Mouse (Mus musculus) heart, postnatal 0 days (tissue): Measurements from ENCODE around the gene Nr1h2. TPM values are rescaled to one million over a fixed set of nuclear protein-coding genes. Genes with fewer than 3 reads are reported as not detected.

Experiments
- ATAC-seq: fragments of 200-750 bp; cut with Nextera tagmentation; 2 replicates; pipeline ENCODE4 v1.8.0; 2017; ENCODE audit warnings: low read depth, moderate number of reproducible peaks, moderate library complexity; ENCODE audit not compliant: insufficient read depth
- DNase-seq: peaks from one replicate; pipeline ENCODE4 v3.0.0-alpha.2; 2016; ENCODE audit warnings: low spot score
- H3K27ac ChIP-seq: fragments of 300-500 bp; sonication (generic); 2 replicates; pipeline ENCODE4 v1.5.1; 2014; ENCODE audit warnings: low read depth, mild to moderate bottlenecking
- H3K27me3 ChIP-seq: fragments of 300-500 bp; sonication (generic); 2 replicates; pipeline ENCODE4 v1.6.1; 2014; ENCODE audit warnings: low read length, mixed read lengths; ENCODE audit not compliant: control insufficient read depth, insufficient read depth
- H3K36me3 ChIP-seq: fragments of 300-500 bp; sonication (generic); replicated peaks from 2 replicates; pipeline ENCODE4 v1.6.1; 2014; ENCODE audit warnings: low read length, mixed read lengths; ENCODE audit not compliant: control insufficient read depth, insufficient read depth
- H3K4me1 ChIP-seq: fragments of 300-500 bp; sonication (generic); 2 replicates; pipeline ENCODE4 v1.6.1; 2014; ENCODE audit warnings: antibody characterized with exemption; ENCODE audit not compliant: control insufficient read depth, insufficient read depth
- H3K4me2 ChIP-seq: fragments of 300-500 bp; sonication (generic); 2 replicates; pipeline ENCODE4 v1.6.1; 2014; ENCODE audit warnings: low read depth, mild to moderate bottlenecking, low read length, moderate library complexity
- H3K4me3 ChIP-seq: fragments of 300-500 bp; sonication (generic); 2 replicates; pipeline ENCODE4 v1.5.1; 2014; ENCODE audit warnings: low read depth, low read length
- H3K9ac ChIP-seq: fragments of 300-500 bp; sonication (generic); replicated peaks from 2 replicates; pipeline ENCODE4 v1.6.1; 2014; ENCODE audit warnings: low read depth, low read length, mixed read lengths
- H3K9me3 ChIP-seq: fragments of 300-500 bp; sonication (generic); replicated peaks from 2 replicates; pipeline ENCODE4 v1.6.1; 2016; ENCODE audit warnings: low read length; ENCODE audit not compliant: control insufficient read depth
- CTCF ChIP-seq: IDR thresholded peaks from 2 replicates; pipeline ENCODE4 v1.5.1; 2016; ENCODE audit warnings: antibody characterized with exemption, control low read depth, low read depth
- EP300 ChIP-seq: IDR thresholded peaks from 2 replicates; pipeline ENCODE4 v1.6.1; 2016; ENCODE audit warnings: antibody characterized with exemption, low read depth
- WGBS: fragments of 180-500 bp; shearing (Covaris S2); extraction: QIAGEN DNeasy Blood & Tissue Kit; methylation state at CpG from one replicate; pipeline ENCODE4 v1.1.7; 2014; 5-methylcytosine and 5-hydroxymethylcytosine counted together
- polyA plus RNA-seq: library from polyadenylated mRNA; unstranded; fragments of >200 nt; fragmentation: Nextera tagmentation; extraction: Ambion mirVana; gene quantifications from 2 replicates; pipeline ENCODE4 v1.2.1, GENCODE M21; 2015
- total RNA-seq: library from RNA; depleted of rRNA; stranded (reverse); fragments of >200 nt; gene quantifications from 2 replicates; pipeline ENCODE4 v1.2.3, GENCODE M21; 2014; ENCODE audit warnings: low replicate concordance

Gene Nr1h2
- total and polyA plus RNA-seq, 2 experiments from 2014 or later = 50.1 to 60.9 TPM

DNA sequence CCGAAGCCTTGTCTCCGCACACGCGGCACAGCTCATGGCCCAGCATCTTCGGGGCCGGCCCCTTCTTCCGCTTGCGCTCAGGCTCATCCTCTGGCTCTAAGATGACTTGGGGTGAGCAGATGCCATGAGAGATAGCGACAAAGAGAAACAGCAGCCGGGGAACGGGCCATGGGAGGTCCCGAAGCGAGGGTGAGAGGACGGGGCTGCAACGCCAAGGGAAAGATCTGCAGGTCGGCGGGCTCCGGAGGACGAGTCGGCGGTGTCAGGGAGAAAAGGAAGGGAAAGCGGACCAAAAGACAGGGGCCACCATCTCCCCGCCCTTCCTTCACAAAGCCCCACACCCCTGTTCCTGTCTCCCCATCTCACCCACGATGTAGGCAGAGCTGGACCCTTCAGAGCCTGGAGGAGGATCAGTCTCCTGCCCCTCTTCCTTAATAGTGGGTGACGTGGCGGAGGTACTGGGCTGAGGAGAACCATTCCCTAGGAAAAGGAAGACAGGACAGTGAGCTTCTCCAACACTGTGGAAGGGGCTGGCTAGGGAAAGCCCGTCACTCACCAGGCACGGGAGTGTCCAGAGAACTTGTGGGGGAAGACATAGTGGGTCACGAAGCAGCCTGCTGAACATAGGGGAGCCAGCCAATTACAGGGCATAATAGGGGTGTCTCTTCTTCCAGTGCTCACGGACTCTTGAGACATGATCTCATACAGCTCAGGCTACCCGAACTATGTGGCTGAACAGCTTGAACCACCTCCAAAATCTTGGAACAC, 1.4 kb downstream of the Nr1h2 start:
- peaks cover 13% of the 10 kb centered on the region for H3K4me1 ChIP-seq
- H3K9me3 ChIP-seq = no peaks in the 10 kb centered on the region
- no peak for TF ChIP-seq CTCF
- TF ChIP-seq EP300 = no peak
- H3K36me3 ChIP-seq = peaks cover 28% of the 10 kb centered on the region
- no peak for DNase-seq
- no peak overlapping the region for H3K27ac ChIP-seq
- H3K27me3 ChIP-seq = no peaks in the 10 kb centered on the region
- H3K4me3 ChIP-seq = no peak overlapping the region
- no peak overlapping the region for H3K9ac ChIP-seq
- no peak for ATAC-seq
- whole genome bisulfite sequencing = 86% methylated on average over 31 of the region's 31 CpGs
- H3K4me2 ChIP-seq = peak overlapping the region; percentile 88; the same call in 1 of the 2 replicates

DNA sequence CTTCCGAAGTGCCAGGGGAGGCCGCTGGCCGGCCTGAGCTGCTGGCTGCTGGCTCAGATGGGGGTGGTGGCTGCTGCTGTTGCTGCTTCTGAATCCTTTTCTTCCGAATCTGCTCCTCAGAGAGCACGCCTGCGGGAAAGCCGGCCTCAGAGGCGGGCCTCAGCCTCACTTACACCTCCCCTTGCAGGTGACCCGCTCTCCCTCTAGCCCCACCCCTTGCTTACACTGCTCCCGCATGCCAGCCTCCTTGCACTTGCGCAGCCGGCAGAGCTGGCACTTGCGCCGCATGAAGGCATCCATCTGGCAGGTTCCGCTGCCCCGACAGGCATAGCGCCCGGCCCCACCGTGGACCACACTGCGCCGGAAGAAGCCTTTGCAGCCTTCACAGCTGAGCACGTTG, 2.0 kb downstream of the Nr1h2 start:
- no peaks in the 10 kb centered on the region for H3K27me3 ChIP-seq
- ATAC-seq = no peak
- no peak for TF ChIP-seq CTCF
- no peak for TF ChIP-seq EP300

DNA sequence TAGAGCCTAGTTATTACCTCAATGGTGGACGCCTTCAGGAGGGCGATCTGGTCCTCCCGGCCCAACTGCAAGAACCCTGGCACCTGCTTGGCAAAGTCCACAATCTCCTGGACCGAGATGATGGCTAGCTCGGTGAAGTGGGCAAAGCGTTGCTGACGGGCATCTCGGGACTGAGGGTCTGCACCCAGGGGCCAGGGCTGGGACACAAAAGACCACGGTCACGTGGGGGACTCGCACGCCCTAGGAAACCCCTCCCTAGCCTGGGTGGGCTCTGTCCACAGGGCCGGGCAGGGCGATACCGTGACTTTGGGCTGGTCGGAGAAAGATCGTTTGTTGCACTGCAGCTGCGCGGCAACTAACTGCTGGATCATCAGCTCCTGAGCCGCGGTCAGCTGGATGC, 2.5 kb downstream of the Nr1h2 start:
- ATAC-seq = no peak
- TF ChIP-seq CTCF = no peak
- TF ChIP-seq EP300 = no peak
- Histone ChIP-seq H3K36me3 (peaks cover 28% of the 10 kb centered on the region), H3K4me1 (peaks cover 13% of the 10 kb centered on the region), H3K4me2 (no peak overlapping the region), H3K4me3 (no peak overlapping the region), H3K27me3 (no peaks in the 10 kb centered on the region), H3K9me3 (no peaks in the 10 kb centered on the region), H3K9ac (no peak overlapping the region), H3K27ac (no peak overlapping the region)
- DNase-seq = no peak
- WGBS = 95% methylated on average over 21 of the region's 21 CpGs

More for the DNA sequence above, 2.0 kb downstream of the Nr1h2 start:
- 85% methylated on average over 22 of the region's 22 CpGs for WGBS
- Histone ChIP-seq H3K4me3 (no peak overlapping the region), H3K4me1 (peaks cover 13% of the 10 kb centered on the region), H3K27ac (no peak overlapping the region), H3K4me2 (no peak overlapping the region), H3K9me3 (no peaks in the 10 kb centered on the region), H3K9ac (no peak overlapping the region), H3K36me3 (peaks cover 28% of the 10 kb centered on the region)
- no peak for DNase-seq

DNA sequence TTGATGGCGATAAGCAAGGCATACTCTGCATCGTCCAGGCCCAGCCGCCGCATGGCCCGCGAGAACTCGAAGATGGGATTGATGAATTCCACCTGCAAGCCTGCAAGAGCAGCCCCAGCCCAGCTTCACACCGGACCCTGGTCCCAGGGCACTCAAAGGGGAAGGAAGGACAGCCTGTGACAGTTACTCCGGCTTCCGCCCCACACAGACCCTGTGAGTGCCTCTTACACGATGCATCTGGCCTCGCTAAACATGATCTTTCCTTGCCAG, 3.4 kb downstream of the Nr1h2 start:
- H3K27ac ChIP-seq = no peak overlapping the region
- H3K4me1 ChIP-seq = peaks cover 13% of the 10 kb centered on the region
- no peak for DNase-seq
- no peak overlapping the region for H3K4me2 ChIP-seq
- peaks cover 28% of the 10 kb centered on the region for H3K36me3 ChIP-seq
- no peak for TF ChIP-seq CTCF
- TF ChIP-seq EP300 = no peak
- no peaks in the 10 kb centered on the region for H3K27me3 ChIP-seq
- no peak overlapping the region for H3K4me3 ChIP-seq
- 90% methylated on average over 12 of the region's 12 CpGs for WGBS
- no peaks in the 10 kb centered on the region for H3K9me3 ChIP-seq
- no peak for ATAC-seq
- H3K9ac ChIP-seq = no peak overlapping the region

DNA sequence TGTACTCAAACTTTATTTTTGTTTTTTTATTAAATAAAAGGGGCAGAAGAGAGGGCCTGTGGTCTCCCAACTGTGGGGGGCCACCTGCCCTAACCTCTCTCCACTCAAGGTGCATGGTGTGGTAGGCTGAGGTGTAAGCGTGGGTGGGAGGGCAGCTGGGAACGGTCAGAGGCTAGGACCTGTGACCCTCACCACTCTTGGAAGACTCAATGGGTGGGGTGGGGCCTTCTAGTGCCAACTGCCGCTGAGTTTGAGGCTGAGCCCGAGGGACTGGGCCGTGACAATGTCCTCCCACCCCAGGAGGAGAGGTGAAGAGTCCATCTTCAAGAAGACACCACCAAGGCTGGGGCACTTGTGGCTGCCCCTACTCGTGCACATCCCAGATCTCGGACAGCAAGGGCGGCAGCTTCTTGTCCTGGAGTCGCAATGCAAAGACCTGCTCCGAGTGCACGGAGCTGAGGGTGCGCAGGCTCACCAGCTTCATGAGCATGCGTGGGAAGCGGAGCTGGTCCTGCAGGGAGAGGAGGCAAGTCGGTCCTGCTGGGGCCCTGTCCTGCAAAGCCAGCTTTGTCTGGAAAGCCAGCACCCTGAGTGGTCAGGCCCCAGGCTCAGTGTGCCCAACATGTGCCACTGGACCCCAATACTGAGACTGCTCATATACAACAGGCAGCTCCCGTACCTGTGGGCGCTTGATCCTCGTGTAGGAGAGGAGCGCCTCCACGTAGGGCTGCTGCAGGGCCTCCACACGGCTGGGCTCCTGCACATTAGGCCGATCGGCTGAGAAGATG, 3.9 kb downstream of the Nr1h2 start:
- Histone ChIP-seq H3K4me3 (no peak overlapping the region), H3K4me1 (peaks cover 13% of the 10 kb centered on the region), H3K9me3 (no peaks in the 10 kb centered on the region), H3K27ac (no peak overlapping the region), H3K36me3 (peaks cover 28% of the 10 kb centered on the region), H3K27me3 (no peaks in the 10 kb centered on the region), H3K4me2 (no peak overlapping the region), H3K9ac (no peak overlapping the region)
- ATAC-seq (no peak), DNase-seq (no peak)
- 94% methylated on average over 23 of the region's 23 CpGs for WGBS
- TF ChIP-seq EP300 (no peak), CTCF (no peak)
